Mouse (Mus musculus): Measurements from ENCODE around the gene Fam118b. TPM values are rescaled to one million over a fixed set of nuclear protein-coding genes. Genes with fewer than 3 reads are reported as not detected.

Gene Fam118b
- polyA plus RNA-seq, 1 experiment, result 19.8 TPM

DNA sequence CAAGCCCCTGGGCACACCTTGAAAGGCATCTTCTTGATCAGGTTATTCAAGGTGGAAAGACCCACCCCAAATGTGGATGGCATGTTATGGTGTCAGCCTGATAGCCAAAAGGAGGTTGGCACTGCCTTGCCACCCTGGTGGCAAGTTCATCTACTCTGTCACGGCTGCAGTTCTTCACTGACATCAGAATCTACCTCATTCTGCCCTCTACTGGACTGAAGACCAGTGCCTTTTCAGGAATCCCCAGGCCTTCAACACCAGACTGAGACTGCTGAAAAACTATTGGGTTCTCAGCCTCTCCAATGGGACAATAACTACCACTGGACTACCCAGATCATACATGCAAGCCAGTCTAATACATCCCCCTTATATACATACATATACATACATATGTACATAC lies 27.9 kb downstream of the Fam118b start:
- no peak for TF ChIP-seq CEBPB (IDR thresholded peaks at IDR 0.05; ENCODE audit: low read depth)
- no peak for TF ChIP-seq CTCF (IDR thresholded peaks at IDR 0.05; ENCODE audit: control insufficient read depth, insufficient read depth, insufficient read length)
- no peak for TF ChIP-seq MYOG (IDR thresholded peaks at IDR 0.05; ENCODE audit: control insufficient read depth, extremely low read depth, insufficient read length)
- no peak for TF ChIP-seq USF1 (IDR thresholded peaks at IDR 0.05; ENCODE audit: low read depth)
- TF ChIP-seq FOSL1 (IDR thresholded peaks at IDR 0.05; ENCODE audit: insufficient read depth, low read length, poor library complexity, severe bottlenecking), result no peak
- TF ChIP-seq MYOD1 (IDR thresholded peaks at IDR 0.05; ENCODE audit: control insufficient read depth, insufficient read length, low read depth), result no peak
- no peak for TF ChIP-seq MAX (IDR thresholded peaks at IDR 0.05)
- no peaks in the 10 kb centered on the region for H3K79me2 ChIP-seq (ENCODE audit: control insufficient read depth, insufficient read depth)
- no peaks in the 10 kb centered on the region for H3K27me3 ChIP-seq (ENCODE audit: control insufficient read depth, insufficient read depth, insufficient read length)
- no peaks in the 10 kb centered on the region for H3K36me3 ChIP-seq (ENCODE audit: control insufficient read depth, insufficient read depth)
- H3K4me3 ChIP-seq (ENCODE audit: insufficient read depth, poor library complexity, severe bottlenecking), result no peak overlapping the region
- no peak overlapping the region for H3ac ChIP-seq (ENCODE audit: control insufficient read depth, insufficient read length, low read depth)
- H3K79me3 ChIP-seq (ENCODE audit: low read depth), result no peaks in the 10 kb centered on the region

DNA sequence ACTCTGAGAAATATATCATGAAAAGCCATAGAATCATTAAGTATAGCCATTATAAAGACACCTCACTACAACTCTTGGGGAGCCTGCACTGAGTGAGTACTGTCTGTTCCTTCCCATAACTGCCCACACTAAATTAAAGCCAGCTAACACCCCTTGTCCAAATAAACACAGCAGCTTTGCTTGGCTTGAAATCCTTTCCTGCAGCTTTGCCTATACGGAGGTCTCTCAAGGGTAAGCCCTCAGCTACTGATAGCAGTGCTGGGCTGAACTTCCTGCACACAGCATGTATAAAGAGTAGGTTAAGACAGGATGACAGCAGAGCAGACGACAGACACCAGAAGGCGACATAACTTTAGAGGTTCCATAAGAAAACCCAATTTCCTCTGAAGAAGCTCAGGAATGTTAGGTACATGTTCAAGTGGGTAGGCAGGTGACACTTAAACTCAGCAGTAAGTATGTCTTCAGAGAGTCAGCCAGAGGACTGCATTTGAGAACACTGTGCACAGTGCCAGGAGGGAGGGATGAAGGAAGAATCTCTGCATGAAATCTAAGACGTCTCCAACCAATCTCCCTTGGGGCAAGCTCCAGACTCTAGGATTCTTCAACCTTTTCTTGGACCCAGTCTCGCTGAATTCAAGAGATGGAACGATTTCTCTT lies 28.6 kb downstream of the Fam118b start:
- peaks cover under 1% of the 10 kb centered on the region for H3K36me3 ChIP-seq (ENCODE audit: control insufficient read depth, insufficient read depth)
- no peak overlapping the region for H3ac ChIP-seq (ENCODE audit: control insufficient read depth, insufficient read length, low read depth)
- no peaks in the 10 kb centered on the region for H3K79me3 ChIP-seq (ENCODE audit: low read depth)
- H3K27me3 ChIP-seq (ENCODE audit: control insufficient read depth, insufficient read depth, insufficient read length), result no peaks in the 10 kb centered on the region
- TF ChIP-seq USF1 (IDR thresholded peaks at IDR 0.05; ENCODE audit: low read depth), result no peak
- no peak for TF ChIP-seq CEBPB (IDR thresholded peaks at IDR 0.05; ENCODE audit: low read depth)
- TF ChIP-seq FOSL1 (IDR thresholded peaks at IDR 0.05; ENCODE audit: insufficient read depth, low read length, poor library complexity, severe bottlenecking), result no peak
- no peak for TF ChIP-seq MAX (IDR thresholded peaks at IDR 0.05)
- no peak for TF ChIP-seq MYOD1 (IDR thresholded peaks at IDR 0.05; ENCODE audit: control insufficient read depth, insufficient read length, low read depth)
- no peak for TF ChIP-seq CTCF (IDR thresholded peaks at IDR 0.05; ENCODE audit: control insufficient read depth, insufficient read depth, insufficient read length)
- no peak for TF ChIP-seq MYOG (IDR thresholded peaks at IDR 0.05; ENCODE audit: control insufficient read depth, extremely low read depth, insufficient read length)
- no peak overlapping the region for H3K4me3 ChIP-seq (ENCODE audit: insufficient read depth, poor library complexity, severe bottlenecking)
- no peaks in the 10 kb centered on the region for H3K79me2 ChIP-seq (ENCODE audit: control insufficient read depth, insufficient read depth)

DNA sequence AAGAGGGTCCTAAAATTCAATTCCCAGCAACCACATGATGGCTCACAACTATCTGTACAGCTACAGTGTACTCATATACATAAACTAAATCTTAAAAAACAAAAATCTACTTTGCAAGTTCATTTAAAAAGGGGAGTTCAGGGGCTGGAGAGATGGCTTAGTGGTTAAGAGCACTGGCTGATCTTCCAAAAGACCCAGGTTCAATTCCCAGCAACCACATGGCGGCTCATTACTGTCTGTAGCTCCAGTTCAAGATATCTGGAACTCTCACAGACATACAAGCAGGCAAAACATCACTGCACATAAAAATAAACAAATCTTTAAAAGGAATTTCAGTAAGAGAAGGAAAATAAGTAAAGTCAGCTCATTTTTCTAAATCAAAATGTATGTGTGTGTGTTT lies 29.2 kb downstream of the Fam118b start:
- H3K79me3 ChIP-seq (ENCODE audit: low read depth), result no peaks in the 10 kb centered on the region
- H3K4me3 ChIP-seq (ENCODE audit: insufficient read depth, poor library complexity, severe bottlenecking), result no peak overlapping the region
- H3K27me3 ChIP-seq (ENCODE audit: control insufficient read depth, insufficient read depth, insufficient read length), result no peaks in the 10 kb centered on the region
- H3K79me2 ChIP-seq (ENCODE audit: control insufficient read depth, insufficient read depth), result no peaks in the 10 kb centered on the region
- TF ChIP-seq CTCF (IDR thresholded peaks at IDR 0.05; ENCODE audit: control insufficient read depth, insufficient read depth, insufficient read length), result no peak
- TF ChIP-seq MYOD1 (IDR thresholded peaks at IDR 0.05; ENCODE audit: control insufficient read depth, insufficient read length, low read depth), result no peak
- TF ChIP-seq USF1 (IDR thresholded peaks at IDR 0.05; ENCODE audit: low read depth), result no peak
- no peak for TF ChIP-seq FOSL1 (IDR thresholded peaks at IDR 0.05; ENCODE audit: insufficient read depth, low read length, poor library complexity, severe bottlenecking)
- TF ChIP-seq MAX (IDR thresholded peaks at IDR 0.05), result no peak
- no peak for TF ChIP-seq MYOG (IDR thresholded peaks at IDR 0.05; ENCODE audit: control insufficient read depth, extremely low read depth, insufficient read length)
- no peak for TF ChIP-seq CEBPB (IDR thresholded peaks at IDR 0.05; ENCODE audit: low read depth)
- peaks cover 7% of the 10 kb centered on the region for H3K36me3 ChIP-seq (ENCODE audit: control insufficient read depth, insufficient read depth)
- H3ac ChIP-seq (ENCODE audit: control insufficient read depth, insufficient read length, low read depth), result no peak overlapping the region

DNA sequence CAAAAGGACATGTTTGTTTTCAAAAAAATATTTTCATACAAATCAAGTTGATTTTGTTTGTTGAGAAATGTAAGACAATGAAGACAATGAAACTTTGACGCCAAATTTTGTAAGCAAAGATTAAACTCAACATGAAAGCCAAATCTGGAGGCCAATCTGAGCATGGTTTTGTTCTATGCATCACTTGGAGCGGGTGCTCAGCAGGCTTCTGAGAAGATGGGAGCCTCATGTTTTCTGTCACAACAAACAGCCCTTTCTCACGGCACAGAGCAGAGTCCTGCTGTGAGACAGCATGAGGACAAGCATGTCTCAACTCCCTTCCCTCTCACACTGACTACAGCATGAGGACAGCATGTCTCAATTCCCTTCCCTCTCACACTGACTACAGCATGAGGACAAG lies 31.6 kb downstream of the Fam118b start:
- H3K36me3 ChIP-seq (ENCODE audit: control insufficient read depth, insufficient read depth), result peaks cover 18% of the 10 kb centered on the region
- no peaks in the 10 kb centered on the region for H3K79me2 ChIP-seq (ENCODE audit: control insufficient read depth, insufficient read depth)
- H3ac ChIP-seq (ENCODE audit: control insufficient read depth, insufficient read length, low read depth), result no peak overlapping the region
- H3K4me3 ChIP-seq (ENCODE audit: insufficient read depth, poor library complexity, severe bottlenecking), result no peak overlapping the region
- no peak for TF ChIP-seq MAX (IDR thresholded peaks at IDR 0.05)
- no peak for TF ChIP-seq USF1 (IDR thresholded peaks at IDR 0.05; ENCODE audit: low read depth)
- TF ChIP-seq MYOG (IDR thresholded peaks at IDR 0.05; ENCODE audit: control insufficient read depth, extremely low read depth, insufficient read length), result no peak
- no peak for TF ChIP-seq CEBPB (IDR thresholded peaks at IDR 0.05; ENCODE audit: low read depth)
- TF ChIP-seq MYOD1 (IDR thresholded peaks at IDR 0.05; ENCODE audit: control insufficient read depth, insufficient read length, low read depth), result no peak
- TF ChIP-seq CTCF (IDR thresholded peaks at IDR 0.05; ENCODE audit: control insufficient read depth, insufficient read depth, insufficient read length), result no peak
- TF ChIP-seq FOSL1 (IDR thresholded peaks at IDR 0.05; ENCODE audit: insufficient read depth, low read length, poor library complexity, severe bottlenecking), result no peak
- H3K27me3 ChIP-seq (ENCODE audit: control insufficient read depth, insufficient read depth, insufficient read length), result no peaks in the 10 kb centered on the region
- H3K79me3 ChIP-seq (ENCODE audit: low read depth), result no peaks in the 10 kb centered on the region

DNA sequence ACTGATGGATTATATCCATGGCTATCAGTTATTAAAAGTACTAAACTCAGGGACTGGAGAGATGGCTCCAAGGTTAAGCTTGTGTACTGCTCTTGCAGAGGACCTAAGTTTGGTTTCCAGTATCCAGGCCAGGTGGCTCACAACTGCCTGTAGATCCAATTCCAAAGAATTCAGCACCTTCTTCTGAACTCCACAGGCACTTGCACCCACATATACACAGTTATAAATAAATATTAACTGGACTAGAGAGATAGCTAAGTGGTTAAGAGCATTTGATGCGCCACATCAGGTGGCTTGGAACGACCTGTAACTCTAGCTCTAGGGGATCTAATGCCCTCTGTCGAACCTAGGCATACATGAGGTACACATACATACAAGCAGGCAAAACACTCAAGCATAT lies 38.9 kb downstream of the Fam118b start:
- peaks cover 14% of the 10 kb centered on the region for H3K36me3 ChIP-seq (ENCODE audit: control insufficient read depth, insufficient read depth)
- H3K4me3 ChIP-seq (ENCODE audit: insufficient read depth, poor library complexity, severe bottlenecking), result no peak overlapping the region
- H3ac ChIP-seq (ENCODE audit: control insufficient read depth, insufficient read length, low read depth), result no peak overlapping the region
- no peaks in the 10 kb centered on the region for H3K27me3 ChIP-seq (ENCODE audit: control insufficient read depth, insufficient read depth, insufficient read length)
- TF ChIP-seq CEBPB (IDR thresholded peaks at IDR 0.05; ENCODE audit: low read depth) (no peak), MAX (IDR thresholded peaks at IDR 0.05) (no peak)
- H3K79me2 ChIP-seq (ENCODE audit: control insufficient read depth, insufficient read depth), result no peaks in the 10 kb centered on the region
- no peaks in the 10 kb centered on the region for H3K79me3 ChIP-seq (ENCODE audit: low read depth)

DNA sequence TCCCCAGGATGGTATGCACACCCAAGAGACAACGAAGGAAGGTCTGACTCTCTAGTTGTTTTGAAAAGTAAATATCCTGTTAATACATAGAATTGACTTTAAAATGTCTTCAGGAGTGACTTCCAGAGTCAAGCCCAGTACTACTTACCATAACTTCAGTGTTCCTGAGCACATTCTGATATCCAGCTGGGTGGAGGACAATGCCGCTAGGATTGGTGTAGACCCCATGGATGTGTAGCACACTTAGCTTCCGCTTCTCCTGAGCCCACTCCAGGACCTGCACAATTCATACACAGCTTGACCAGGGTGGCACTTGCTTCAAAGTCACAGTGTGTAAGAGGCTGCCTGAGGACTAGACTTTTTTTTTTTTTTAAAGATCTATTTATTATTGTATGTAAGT lies 44.1 kb downstream of the Fam118b start:
- Histone ChIP-seq H3K36me3 (ENCODE audit: control insufficient read depth, insufficient read depth) (peaks cover 30% of the 10 kb centered on the region), H3K79me3 (ENCODE audit: low read depth) (no peaks in the 10 kb centered on the region), H3K79me2 (ENCODE audit: control insufficient read depth, insufficient read depth) (no peaks in the 10 kb centered on the region), H3K27me3 (ENCODE audit: control insufficient read depth, insufficient read depth, insufficient read length) (no peaks in the 10 kb centered on the region), H3K4me3 (ENCODE audit: insufficient read depth, poor library complexity, severe bottlenecking) (no peak overlapping the region), H3ac (ENCODE audit: control insufficient read depth, insufficient read length, low read depth) (no peak overlapping the region)
- no peak for TF ChIP-seq USF1 (IDR thresholded peaks at IDR 0.05; ENCODE audit: low read depth)
- TF ChIP-seq CTCF (IDR thresholded peaks at IDR 0.05; ENCODE audit: control insufficient read depth, insufficient read depth, insufficient read length), result no peak
- TF ChIP-seq MYOD1 (IDR thresholded peaks at IDR 0.05; ENCODE audit: control insufficient read depth, insufficient read length, low read depth), result no peak
- TF ChIP-seq FOSL1 (IDR thresholded peaks at IDR 0.05; ENCODE audit: insufficient read depth, low read length, poor library complexity, severe bottlenecking), result no peak
- TF ChIP-seq MYOG (IDR thresholded peaks at IDR 0.05; ENCODE audit: control insufficient read depth, extremely low read depth, insufficient read length), result no peak
- TF ChIP-seq CEBPB (IDR thresholded peaks at IDR 0.05; ENCODE audit: low read depth), result no peak
- TF ChIP-seq MAX (IDR thresholded peaks at IDR 0.05), result no peak

All from C2C12 (cell line).